Mouse (Mus musculus) induced T-regulatory cell, adult 2 months (primary cell): ENCODE results near the gene Ap4m1.
"Not testable (repeated sequence)": the region's sequence is repeated elsewhere in the genome, so short reads cannot be mapped to it uniquely, and the experiment has no call there.

Experiments used
- DNase-seq: peaks from one replicate; pipeline ENCODE4 v3.0.0-alpha.2; 2012; ENCODE audit warnings: low read depth

Gene Ap4m1

DNA sequence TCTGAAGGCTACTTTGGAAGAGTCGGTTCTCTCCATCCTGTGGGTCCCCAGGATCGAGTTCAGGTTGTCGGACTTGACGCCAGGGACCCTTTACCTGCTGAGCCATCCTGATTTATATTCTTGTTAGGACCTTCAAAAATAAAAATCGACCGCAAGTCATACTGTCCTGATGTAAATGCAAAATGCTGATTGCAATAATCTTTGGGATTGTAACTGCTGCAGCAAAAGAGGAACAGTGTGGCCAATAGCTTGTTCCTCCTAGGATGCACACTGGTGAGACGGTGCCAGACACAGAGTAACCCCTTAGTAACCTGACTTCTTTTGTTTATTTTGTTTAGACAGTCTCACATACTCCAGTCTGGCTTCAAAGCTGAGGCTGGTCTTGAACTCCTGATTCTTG, 23.7 kb downstream of the Ap4m1 start:
- no peak for DNase-seq

DNA sequence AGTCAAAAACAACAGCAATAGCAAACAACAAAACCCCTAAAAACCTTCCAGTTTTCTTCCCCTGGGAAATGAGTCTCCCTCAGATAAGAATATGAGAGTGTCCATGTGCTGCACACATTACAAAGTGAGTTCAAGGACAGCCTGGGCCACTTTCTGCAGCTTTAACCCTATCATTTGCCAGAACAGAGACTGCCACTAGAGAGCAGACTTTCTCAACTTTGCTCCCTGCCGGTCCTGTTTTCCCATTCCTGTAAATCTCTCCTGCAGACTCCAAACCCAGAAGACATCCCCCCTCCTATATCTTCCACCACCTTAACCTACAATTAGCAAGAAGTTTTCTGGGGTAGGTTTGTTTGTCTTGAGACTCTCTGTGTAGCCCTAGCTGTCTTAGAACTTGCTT, 27.8 kb downstream of the Ap4m1 start:
- DNase-seq, result peak; percentile 21

DNA sequence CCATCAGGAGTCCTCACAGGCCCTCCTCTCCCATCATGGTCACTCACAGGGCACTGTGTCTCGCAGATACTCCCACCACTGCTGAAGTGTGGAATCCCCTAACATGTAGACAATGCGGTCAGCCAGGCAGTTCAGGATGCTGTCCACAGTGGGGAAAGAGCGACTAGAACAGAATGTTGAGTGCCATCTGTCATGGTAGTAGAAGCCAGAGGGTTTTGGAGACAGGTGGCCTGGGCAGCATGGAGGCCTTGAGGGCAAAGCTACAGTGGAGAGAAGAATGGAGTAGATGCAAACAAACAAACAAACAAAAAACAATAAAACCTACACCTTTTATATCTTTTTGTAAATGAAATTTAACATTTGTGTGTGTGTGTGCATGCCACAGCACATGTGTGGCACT, 30.3 kb downstream of the Ap4m1 start:
- DNase-seq, result no peak

DNA sequence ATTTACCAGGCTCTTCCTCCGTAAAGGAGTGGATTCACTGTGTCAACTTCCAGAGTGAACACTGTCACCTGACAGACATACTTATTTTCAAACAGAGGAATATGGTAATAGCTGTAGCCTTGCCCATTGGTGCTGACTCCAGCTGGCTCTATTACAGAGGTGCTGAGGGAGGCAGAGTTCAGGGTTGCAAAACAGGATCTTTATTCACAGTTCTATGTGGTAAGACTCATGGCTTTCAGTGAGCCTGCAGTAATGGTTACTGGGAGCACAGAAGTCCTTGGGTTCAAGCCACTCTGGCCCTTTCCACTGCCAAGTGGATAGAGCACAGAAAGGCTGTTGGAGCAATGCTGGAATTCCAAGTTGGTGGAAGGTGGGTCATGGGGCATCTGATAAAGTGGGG, 35.5 kb downstream of the Ap4m1 start:
- no peak for DNase-seq

DNA sequence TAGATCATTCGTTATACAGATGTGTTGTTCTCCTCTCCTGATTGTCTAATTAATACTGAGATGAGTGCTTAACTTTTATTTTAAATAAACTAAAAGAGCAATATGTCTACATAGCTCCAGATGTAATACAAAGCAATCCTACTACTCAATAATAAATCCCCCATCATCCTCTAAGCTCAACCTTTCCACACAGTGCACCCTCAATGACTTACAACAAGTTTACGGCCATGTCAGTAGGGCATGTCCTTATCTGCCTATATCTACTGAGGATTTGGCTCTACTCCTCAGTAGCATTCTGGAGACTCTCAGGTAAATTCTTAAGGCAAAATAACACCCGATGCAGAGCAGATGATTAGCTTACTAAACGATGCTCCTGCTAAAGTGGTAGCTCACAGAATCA, 36.1 kb downstream of the Ap4m1 start:
- DNase-seq, result no peak

DNA sequence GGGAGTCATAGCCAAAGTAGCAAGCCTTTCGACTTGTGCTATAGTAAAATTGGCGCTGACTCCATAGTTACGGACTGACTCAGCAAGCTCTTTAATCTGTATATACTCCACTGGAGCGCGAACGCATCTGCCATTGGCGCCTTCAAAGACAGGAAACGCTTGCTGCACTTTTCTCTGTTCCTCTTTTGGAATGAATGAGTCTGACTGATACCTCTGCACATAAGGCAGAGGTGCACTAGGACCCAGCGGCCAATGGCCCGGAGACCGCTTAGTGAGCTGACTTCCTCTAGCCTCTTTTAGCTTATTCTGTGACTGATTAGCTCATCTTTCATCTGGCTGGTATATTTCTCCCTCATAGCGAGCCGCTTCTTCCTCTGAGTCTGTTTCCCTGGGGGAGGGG, 44.8 kb downstream of the Ap4m1 start:
- not testable (repeated sequence) for DNase-seq

DNA sequence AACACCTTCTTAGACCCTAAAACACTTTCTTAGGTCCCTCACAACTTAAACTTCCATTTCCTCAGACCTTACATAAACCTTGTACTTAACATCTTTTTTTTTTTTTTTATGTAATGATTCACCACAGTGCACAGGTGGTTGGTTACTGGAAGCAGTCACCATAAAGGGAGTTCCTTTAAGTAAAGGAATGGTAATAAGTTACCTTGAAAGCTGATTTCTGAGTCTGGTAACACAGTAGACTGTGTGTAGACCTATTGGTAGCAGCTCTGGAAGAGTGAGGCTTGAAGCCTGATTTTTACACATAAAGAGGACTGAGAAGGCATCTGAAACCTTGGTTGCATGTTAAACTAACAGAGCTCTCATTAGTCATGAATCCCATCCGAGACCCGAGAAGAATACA, 48.1 kb downstream of the Ap4m1 start:
- no peak for DNase-seq

DNA sequence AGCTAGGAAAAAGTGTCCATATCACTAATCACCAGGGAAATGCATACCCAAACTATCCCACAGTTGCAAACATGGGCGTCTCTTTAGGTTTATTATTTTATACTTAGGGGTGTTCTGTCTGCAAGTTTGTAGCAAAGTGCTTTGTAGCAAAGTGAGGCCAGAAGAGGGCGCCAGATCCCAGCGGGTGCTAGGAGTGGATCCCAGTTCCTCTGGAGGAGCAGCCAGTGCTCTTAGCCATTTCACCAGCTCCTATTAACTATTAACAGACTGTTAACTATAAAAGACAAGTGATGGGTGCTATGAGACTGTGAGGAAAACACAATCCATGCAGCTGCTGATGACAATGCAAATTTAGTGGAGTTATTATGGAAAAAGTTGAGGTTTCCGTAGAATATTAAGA, 50.3 kb downstream of the Ap4m1 start:
- peak; percentile 78 for DNase-seq

DNA sequence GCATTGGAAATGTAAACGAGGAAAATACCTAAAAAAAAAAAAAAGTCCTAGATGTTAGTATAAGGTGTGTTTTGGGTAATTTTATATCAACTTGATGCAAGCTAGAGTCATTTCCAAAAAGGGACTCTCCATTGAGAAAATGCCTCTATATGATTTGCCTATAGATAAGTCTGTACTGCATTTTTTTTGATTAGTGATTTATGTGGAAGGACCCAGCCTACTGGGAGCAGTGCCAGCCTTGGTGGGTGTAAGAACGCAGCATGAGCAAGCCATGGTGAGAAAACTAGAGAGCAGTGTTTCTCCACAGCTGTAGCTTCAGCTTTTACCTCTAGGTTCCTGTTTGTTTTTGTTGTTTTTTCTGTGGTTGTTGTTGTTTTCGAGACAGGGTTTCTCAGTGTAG, 51.5 kb downstream of the Ap4m1 start:
- DNase-seq, result no peak

DNA sequence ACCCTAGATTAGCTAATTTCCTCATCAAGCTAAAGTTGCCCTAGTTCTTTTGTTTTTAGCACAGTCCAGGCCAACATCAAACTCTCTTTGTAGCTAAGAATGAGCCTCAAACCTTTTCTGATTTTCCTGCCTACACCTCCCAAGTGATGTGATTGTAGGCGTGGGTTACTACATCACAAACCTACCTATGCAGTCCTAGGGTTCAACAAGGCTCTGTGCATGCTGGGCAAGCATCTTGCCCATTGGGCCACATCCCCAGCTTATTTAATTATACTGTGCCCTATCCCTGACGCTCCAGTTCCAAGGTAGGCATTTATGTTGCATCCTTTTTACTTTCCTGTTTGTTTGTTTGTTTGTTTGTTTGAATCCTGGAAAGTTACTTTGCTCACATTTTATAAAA, 53.9 kb downstream of the Ap4m1 start, which contains the start of gene Nxpe5:
Gene Nxpe5, plus strand, starts transcription at position 199 of the 400 bp plus-strand sequence.
- no peak for DNase-seq

DNA sequence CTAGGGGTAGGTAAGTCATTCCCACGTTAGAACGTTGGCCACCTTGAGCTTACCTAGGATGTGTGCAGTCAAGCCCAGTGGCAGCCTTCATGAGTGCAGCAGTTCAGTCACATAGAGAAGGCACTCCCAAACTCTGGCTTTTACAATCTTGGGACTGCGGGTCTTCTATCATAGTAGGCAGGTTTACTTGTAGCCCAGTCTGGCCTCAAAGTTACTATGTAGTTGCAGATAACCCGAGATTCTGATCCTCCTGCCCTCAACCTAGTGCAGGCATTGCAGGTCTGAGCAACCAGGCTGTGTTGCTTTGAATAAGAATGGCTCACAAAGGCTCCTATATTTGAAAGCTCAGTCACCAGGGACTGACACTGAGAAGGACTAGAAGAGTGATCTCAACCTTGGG, 54.7 kb downstream of the Ap4m1 start:
- no peak for DNase-seq

DNA sequence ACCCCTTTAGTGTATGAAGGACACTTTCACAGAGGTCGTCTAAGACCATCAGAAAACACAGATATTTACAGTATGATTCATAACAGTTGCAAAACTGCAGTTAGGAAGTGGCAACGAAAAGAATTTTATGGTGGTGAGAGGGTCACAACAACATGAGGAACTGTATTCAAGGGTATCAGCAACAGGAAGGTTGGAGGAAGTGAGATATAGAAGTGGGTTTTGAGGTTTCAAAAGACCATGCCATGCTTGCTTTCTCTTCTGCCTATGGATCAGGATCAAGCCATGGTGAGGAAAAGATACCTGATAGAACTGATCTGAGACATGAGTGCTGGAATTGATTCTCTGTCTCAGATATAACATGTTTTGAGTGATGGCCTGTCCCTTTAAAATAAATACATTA, 55.6 kb downstream of the Ap4m1 start:
- no peak for DNase-seq

DNA sequence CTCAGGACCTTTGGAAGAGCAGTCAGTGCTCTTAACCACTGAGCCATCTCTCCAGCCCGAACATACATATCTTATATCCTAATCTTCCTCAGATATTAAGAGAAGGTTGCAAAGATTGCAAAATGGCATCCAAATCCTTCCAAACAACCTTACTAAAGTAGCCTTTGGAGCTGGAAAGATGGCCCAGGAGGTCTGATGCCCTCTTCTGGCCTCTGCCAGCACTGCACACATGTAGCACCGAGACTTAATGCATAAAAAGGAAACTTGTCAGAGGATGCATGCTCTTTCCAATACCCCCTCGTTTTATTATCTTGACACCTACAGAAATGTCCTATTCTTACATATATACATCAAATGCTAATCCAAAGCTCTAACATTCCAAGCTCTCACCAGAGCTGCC, 56.2 kb downstream of the Ap4m1 start:
- DNase-seq, result peak; percentile 52

DNA sequence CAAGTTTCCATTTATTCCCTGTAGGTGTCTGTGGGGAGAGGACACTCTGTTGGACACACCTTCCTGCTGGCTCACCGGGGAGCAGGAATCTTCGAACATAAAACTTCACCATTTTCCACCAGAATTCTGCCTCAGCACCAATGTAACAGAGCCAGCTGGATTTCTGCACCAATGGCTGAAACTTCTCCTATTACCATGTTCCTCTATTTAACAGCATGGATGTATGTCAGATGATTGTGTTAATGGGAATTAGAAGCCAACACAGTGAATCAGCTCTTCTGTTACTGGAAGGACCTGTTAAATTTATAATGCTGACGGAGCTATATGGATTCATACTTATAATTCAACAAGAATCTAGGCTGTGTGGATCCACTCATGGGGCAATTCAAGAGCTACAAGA, 57.7 kb downstream of the Ap4m1 start:
- no peak for DNase-seq
